Mouse (Mus musculus): ENCODE measurements around the gene Dnm3. TPM values are rescaled to one million over a fixed set of nuclear protein-coding genes. Genes with fewer than 3 reads are reported as not detected.

The Dnm3 gene
- polyA plus RNA-seq, 1 experiment from 2014 or later: 35.6 TPM

GRCm38 (mm10) chr1:162196812-162197680 lies 280.8 kb downstream of the Dnm3 start:
- DNase-seq (ENCODE audit: low read depth, low spot score) (peak; percentile 60), ATAC-seq (peak; percentile 69)
- in situ Hi-C loops (cut with MboI; ENCODE audit: low pct_unique_long_range_greater_than_20kb): no loop called here
- CTCF ChIA-PET: interaction anchor here (1.8 to 2.4 kb wide), 3 partner anchors 10 to 13 kb away, joined by 6 to 10 read pairs (median 7); no protein-coding TSS in a partner anchor
- POLR2A ChIA-PET: interaction anchor here (0.8 to 1.3 kb wide), 3 partner anchors 9 to 10 kb away, joined by 3 read pairs; no protein-coding TSS in a partner anchor
- TF ChIP-seq CTCF (IDR thresholded peaks at IDR 0.05): no peak
- H3K27me3 ChIP-seq: no peaks in the 10 kb centered on the region

- CTCF ChIA-PET: interaction anchor here (1.3 kb wide), 2 partner anchors 9 to 17 kb away, joined by 3 read pairs; no protein-coding TSS in a partner anchor
- no peak for DNase-seq (ENCODE audit: low read depth, low spot score)
- in situ Hi-C loops (cut with MboI; ENCODE audit: low pct_unique_long_range_greater_than_20kb): no loop called here
- no peak for TF ChIP-seq CTCF (IDR thresholded peaks at IDR 0.05)
- no peak for ATAC-seq
- POLR2A ChIA-PET: interaction anchor here (1.3 kb wide), 1 partner anchor 8 kb away, joined by 3 read pairs; no protein-coding TSS in a partner anchor
- H3K27me3 ChIP-seq: no peaks in the 10 kb centered on the region
Measured at GRCm38 (mm10) chr1:162188744-162189143, 289.1 kb downstream of the Dnm3 start.

DNA sequence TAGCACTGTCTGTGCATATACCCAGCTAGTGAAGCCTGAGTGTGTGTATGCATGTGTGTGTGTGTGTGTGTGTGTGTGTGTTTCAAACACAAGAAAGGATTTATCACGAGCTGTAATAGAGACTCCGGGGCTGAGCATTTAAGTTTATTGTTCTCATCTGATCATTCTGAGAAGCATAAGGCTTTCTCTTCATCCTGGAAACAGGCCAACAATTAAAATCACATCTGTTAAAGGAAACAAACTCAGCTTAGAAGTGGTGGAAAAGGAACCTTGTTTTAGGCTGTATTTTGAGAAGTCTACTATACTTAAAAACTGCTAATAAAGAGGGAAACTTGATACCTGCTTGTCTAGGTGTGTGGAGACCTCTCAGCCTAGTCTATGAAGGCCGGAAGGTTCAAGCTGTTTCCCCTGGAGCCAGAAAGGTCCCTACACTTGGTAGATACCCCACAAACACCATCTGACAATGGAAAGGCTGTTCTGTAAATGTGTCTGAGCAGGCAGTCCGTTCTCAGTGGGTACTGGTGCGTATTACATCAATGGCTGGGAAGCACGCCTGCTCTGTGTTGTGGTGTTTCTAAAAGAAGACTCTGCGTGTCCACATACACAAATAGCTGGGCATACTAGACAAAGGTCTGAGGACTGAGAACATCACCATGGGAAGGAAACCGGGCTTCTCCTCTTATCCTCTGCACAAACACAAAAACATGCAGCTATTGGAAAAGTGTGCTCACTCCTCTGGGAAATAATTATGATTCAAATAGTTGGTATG lies 290.3 kb downstream of the Dnm3 start:
- CTCF ChIA-PET: interaction anchor here (1.1 to 1.6 kb wide), 4 partner anchors 8 to 175 kb away, joined by 3 to 6 read pairs (median 3); no protein-coding TSS in a partner anchor
- in situ Hi-C loops (cut with MboI; ENCODE audit: low pct_unique_long_range_greater_than_20kb): no loop called here
- ATAC-seq: no peak
- no peak for TF ChIP-seq CTCF (IDR thresholded peaks at IDR 0.05)
- H3K27me3 ChIP-seq: no peaks in the 10 kb centered on the region
- no peak for DNase-seq (ENCODE audit: low read depth, low spot score)
- POLR2A ChIA-PET: interaction anchor here (0.7 to 1.3 kb wide), 2 partner anchors 9 to 10 kb away, joined by 3 read pairs; no protein-coding TSS in a partner anchor

DNA sequence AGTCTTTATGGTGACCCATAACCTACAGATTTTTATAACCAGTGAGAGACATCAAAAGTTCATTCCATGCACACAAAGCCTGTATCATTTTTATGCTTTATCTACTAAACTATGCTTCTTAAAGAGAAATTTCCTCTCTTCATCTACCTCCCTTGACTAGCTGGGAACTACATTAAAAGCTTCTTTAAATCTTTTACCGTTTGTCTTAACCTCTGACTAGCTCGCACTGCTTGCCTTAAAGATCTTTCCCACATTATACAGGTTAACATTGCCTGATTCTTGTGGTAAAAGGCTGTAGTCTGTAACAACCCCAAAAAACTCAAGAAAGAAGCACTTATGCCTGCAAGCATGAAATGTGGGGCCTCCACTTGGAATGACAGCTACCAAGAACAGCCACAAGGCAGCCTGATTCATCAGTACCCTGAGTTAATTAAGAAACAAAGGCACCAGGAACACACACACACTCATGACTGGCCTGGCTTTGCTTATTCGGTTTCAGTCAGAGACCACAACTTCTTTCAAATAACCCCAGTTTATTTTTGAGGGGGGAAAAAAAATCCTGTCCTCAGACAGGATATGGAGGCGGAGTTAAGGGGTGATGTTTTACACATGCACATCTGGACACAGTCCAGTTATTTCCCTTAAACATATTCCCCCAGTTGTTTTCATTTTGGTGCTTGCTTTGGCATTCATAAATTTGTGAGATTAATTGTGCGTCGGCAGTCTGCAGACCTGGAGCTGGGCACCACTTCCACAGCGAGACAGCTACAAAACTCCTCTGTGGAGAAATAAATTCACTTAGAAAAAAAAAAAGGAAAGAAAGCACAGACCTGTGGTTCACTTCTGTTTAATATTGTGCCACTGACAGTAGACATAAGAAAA lies 291.1 kb downstream of the Dnm3 start:
- CTCF ChIA-PET: interaction anchor here (1.1 to 1.6 kb wide), 3 partner anchors 9 to 174 kb away, joined by 3 to 6 read pairs (median 3); no protein-coding TSS in a partner anchor

GRCm38 (mm10) chr1:162184003-162184748 lies 293.7 kb downstream of the Dnm3 start:
- CTCF ChIA-PET: interaction anchor here (0.8 to 1.9 kb wide), 4 partner anchors 12 to 184 kb away, joined by 3 to 7 read pairs (median 4); no protein-coding TSS in a partner anchor
- in situ Hi-C loops (cut with MboI; ENCODE audit: low pct_unique_long_range_greater_than_20kb): no loop called here
- TF ChIP-seq CTCF (IDR thresholded peaks at IDR 0.05): no peak
- ATAC-seq (peak; percentile 75), DNase-seq (ENCODE audit: low read depth, low spot score) (peak; percentile 82)
- no peaks in the 10 kb centered on the region for H3K27me3 ChIP-seq
- POLR2A ChIA-PET: interaction anchor here (0.7 kb wide), 1 partner anchor 56 kb away, joined by 3 read pairs; no protein-coding TSS in a partner anchor

More for the DNA sequence above, 291.1 kb downstream of the Dnm3 start:
- DNase-seq (ENCODE audit: low read depth, low spot score) (no peak), ATAC-seq (no peak)
- in situ Hi-C loops (cut with MboI; ENCODE audit: low pct_unique_long_range_greater_than_20kb): no loop called here
- POLR2A ChIA-PET: no interaction called here
- no peak for TF ChIP-seq CTCF (IDR thresholded peaks at IDR 0.05)
- H3K27me3 ChIP-seq: no peaks in the 10 kb centered on the region

GRCm38 (mm10) chr1:162183438-162183837 lies 294.4 kb downstream of the Dnm3 start:
- POLR2A ChIA-PET: no interaction called here
- ATAC-seq (peak; percentile 23), DNase-seq (ENCODE audit: low read depth, low spot score) (no peak)
- CTCF ChIA-PET: interaction anchor here (0.8 to 1.8 kb wide), 3 partner anchors 13 to 20 kb away, joined by 3 to 7 read pairs (median 3); no protein-coding TSS in a partner anchor
- H3K27me3 ChIP-seq: no peaks in the 10 kb centered on the region
- in situ Hi-C loops (cut with MboI; ENCODE audit: low pct_unique_long_range_greater_than_20kb): no loop called here
- TF ChIP-seq CTCF (IDR thresholded peaks at IDR 0.05): no peak

DNA sequence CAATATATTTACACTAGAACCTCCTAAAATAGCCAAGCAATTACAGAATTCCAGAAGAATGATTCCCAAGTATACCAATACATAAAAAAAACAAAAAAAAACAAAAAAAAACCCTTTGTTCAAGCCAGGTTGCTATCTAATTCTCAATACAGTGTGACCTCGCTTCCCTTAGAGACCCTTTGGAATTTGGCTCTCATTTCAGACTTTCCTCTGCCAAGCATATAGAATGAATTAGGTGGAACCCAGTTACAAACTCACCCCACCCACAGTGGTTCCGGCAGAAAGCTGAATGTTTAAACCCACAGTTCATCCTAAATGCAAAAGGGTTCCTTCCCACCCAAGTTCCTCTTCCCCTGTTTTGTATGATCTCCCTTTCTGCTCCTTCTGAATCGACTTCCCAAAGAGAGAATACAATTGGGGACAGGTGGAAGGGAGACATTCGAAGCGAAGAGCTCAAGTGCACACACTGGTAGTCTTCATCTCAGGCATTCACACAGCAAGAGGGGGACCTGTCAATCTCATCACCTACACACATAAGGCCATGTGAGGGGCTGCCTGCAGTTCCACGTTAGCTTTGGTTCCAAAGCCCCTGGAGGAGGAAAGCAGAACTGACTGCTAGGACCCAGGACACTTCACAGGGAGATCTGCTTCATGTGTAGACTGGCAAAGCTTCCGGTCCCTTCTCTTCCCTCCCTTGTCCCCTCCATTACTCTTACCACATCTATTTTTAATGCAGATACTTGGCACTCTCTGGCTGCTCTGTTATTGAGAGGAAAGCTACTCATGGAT lies 296.5 kb downstream of the Dnm3 start:
- H3K27me3 ChIP-seq: no peaks in the 10 kb centered on the region
- ATAC-seq (no peak), DNase-seq (ENCODE audit: low read depth, low spot score) (no peak)
- POLR2A ChIA-PET: interaction anchor here (0.8 kb wide), 1 partner anchor 35 kb away, joined by 3 read pairs; no protein-coding TSS in a partner anchor
- CTCF ChIA-PET: interaction anchor here (0.7 to 1.6 kb wide), 2 partner anchors 12 to 17 kb away, joined by 3 to 4 read pairs; no protein-coding TSS in a partner anchor
- no peak for TF ChIP-seq CTCF (IDR thresholded peaks at IDR 0.05)
- in situ Hi-C loops (cut with MboI; ENCODE audit: low pct_unique_long_range_greater_than_20kb): no loop called here

- ATAC-seq: no peak
- CTCF ChIA-PET: interaction anchor here (1.2 kb wide), 1 partner anchor 8 kb away, joined by 3 read pairs; no protein-coding TSS in a partner anchor
- in situ Hi-C loops (cut with MboI; ENCODE audit: low pct_unique_long_range_greater_than_20kb): no loop called here
- no peak for DNase-seq (ENCODE audit: low read depth, low spot score)
- no peak for TF ChIP-seq CTCF (IDR thresholded peaks at IDR 0.05)
- H3K27me3 ChIP-seq: no peaks in the 10 kb centered on the region
- POLR2A ChIA-PET: no interaction called here
Measured at GRCm38 (mm10) chr1:162180451-162180850, 297.4 kb downstream of the Dnm3 start.
